Mouse (Mus musculus): ENCODE data around the gene Srrm1.

Srrm1 gene

GRCm38 (mm10) chr4:135271419-135271828 is 81.7 kb downstream of the Srrm1 start:
- DNase-seq = no peak

Data from kidney, adult 8-10 months (tissue).